ENCODE assay signal across 16 mouse cellular contexts in genomic region chrX:109969863-109970262, GRCm38 (mm10).
"Had no signal": no experiment of that assay in that cellular context is flagged by ENCODE, and none has a peak within 500 bp of the region (broad histone marks: within the 10 kb centered on the region; RNA-seq: fewer than 3 reads in every experiment).

No protein-coding gene starts in this region.

- H3K4me2 ChIP-seq: kidney, embryonic 15.5 days; limb, embryonic 12.5 days; limb, embryonic 15.5 days; liver, embryonic 11.5 days; lung, embryonic 14.5 days; midbrain, embryonic 13.5 days had no signal

- H3K4me3 ChIP-seq: kidney, embryonic 15.5 days; limb, embryonic 12.5 days; limb, embryonic 15.5 days; midbrain, embryonic 13.5 days had no signal

- H3K27ac ChIP-seq: kidney, embryonic 15.5 days; limb, embryonic 12.5 days; limb, embryonic 15.5 days; liver, embryonic 14.5 days; macrophage; midbrain, embryonic 13.5 days had no signal

- H3K27me3 ChIP-seq: kidney, embryonic 15.5 days; limb, embryonic 12.5 days; limb, embryonic 15.5 days; midbrain, embryonic 13.5 days had no signal

- DNase-seq: kidney, postnatal 10 days; kidney, postnatal 36 days; layer of hippocampus, postnatal 36 days; left cerebral cortex, postnatal 4 days; liver, postnatal 0 days; lung, embryonic 14.5 days; thymus, adult 18-20 months; thymus, postnatal 4 days had no signal

- H3K4me1 ChIP-seq: kidney, embryonic 15.5 days; limb, embryonic 12.5 days; limb, embryonic 15.5 days; midbrain, embryonic 13.5 days had no signal

- H3K36me3 ChIP-seq: kidney, embryonic 15.5 days; limb, embryonic 12.5 days; limb, embryonic 15.5 days; midbrain, embryonic 13.5 days had no signal

- H3K9me3 ChIP-seq: kidney, embryonic 15.5 days; limb, embryonic 12.5 days; limb, embryonic 15.5 days; midbrain, embryonic 13.5 days had no signal

- ATAC-seq: liver, postnatal 0 days; lung, postnatal 0 days; midbrain, embryonic 13.5 days had no signal

- H3K9ac ChIP-seq: kidney, embryonic 15.5 days; limb, embryonic 12.5 days; limb, embryonic 15.5 days; liver, embryonic 14.5 days; liver, postnatal 0 days; lung, embryonic 14.5 days; midbrain, embryonic 13.5 days had no signal
